Mouse (Mus musculus) Muller cell, postnatal 12 days (primary cell): ENCODE measurements around the gene Rnf144a.

Experiments
- DNase-seq: peaks from one replicate; pipeline ENCODE4 v3.0.0-alpha.2; 2015; ENCODE audit errors: inconsistent ontology term

Rnf144a gene

GRCm38 (mm10) chr12:26410443-26410842, 4.6 kb downstream of the Rnf144a start:
- no peak for DNase-seq

GRCm38 (mm10) chr12:26408707-26409106, 6.3 kb downstream of the Rnf144a start:
- DNase-seq, result no peak

GRCm38 (mm10) chr12:26404781-26405702, 10.0 kb downstream of the Rnf144a start:
- peak; percentile 68 for DNase-seq

GRCm38 (mm10) chr12:26403372-26404125, 11.5 kb downstream of the Rnf144a start:
- no peak for DNase-seq

DNA sequence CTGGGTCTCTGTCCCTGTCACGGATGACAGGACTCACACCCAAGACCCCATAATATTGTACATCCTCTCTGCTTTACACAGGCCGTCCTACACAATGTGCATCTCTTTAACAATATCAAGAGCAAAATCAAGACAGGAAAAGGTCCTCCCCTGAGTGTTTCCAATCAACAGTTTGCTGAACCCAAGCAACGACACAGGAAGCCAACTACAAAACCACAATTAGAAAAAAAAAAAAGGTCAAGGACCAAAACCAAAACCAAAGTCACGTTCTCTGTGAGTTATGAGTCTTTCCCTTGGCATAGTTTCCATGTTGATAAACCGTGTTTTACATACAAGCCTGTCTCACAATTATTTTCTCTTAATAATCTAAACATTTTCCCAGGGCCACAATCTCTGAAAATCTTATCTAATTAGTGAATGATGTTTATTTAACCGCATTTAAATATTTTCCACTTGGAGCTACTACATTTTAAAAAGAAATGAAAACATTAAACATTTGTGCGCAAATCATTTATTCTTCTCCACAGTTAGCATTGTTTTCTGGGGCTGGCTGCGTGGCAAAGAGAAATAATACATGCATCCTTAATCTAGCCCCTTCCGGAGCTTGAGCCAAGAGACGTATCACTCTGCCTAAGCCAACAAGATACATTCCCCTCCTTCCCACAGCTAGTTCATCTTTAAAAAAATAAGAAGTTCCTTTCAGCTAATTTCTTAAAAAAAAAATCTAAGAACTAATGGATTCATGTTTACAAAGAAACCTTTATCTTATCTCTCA, 13.2 kb downstream of the Rnf144a start:
- DNase-seq, result no peak

DNA sequence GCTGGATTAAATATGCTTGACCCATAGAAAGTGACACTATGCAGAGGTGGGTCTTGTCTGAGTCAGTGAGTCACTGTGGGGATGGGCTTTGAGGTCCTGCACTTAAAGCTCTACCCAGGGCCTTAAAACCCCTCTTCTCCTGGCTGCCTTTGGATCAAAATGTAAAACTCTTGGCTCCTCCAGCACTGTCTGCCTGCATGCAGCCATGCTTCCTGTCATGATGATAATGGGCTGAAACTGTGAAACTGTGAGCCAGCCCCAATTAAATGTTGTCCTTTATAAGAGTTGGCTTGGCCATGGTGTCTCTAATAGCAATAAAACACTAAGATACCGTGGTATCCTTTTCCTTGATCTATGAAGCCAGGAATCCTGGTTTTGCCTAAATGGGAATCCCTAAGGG, 13.8 kb downstream of the Rnf144a start:
- no peak for DNase-seq

- DNase-seq, result no peak
These were observed 14.3 kb downstream of the Rnf144a start for GRCm38 (mm10) chr12:26400762-26401161.

GRCm38 (mm10) chr12:26399391-26399790, 15.7 kb downstream of the Rnf144a start:
- DNase-seq, result no peak

GRCm38 (mm10) chr12:26398597-26398996, 16.5 kb downstream of the Rnf144a start:
- DNase-seq, result no peak

GRCm38 (mm10) chr12:26394485-26395470, 20.3 kb downstream of the Rnf144a start:
- peak; percentile 56 for DNase-seq

- no peak for DNase-seq
These were observed 21.8 kb downstream of the Rnf144a start for GRCm38 (mm10) chr12:26393291-26393690.

- no peak for DNase-seq
These were observed 23.9 kb downstream of the Rnf144a start for GRCm38 (mm10) chr12:26391162-26391561.

- no peak for DNase-seq
These were observed 27.5 kb downstream of the Rnf144a start for GRCm38 (mm10) chr12:26387523-26387922.

- no peak for DNase-seq
These were observed 28.1 kb downstream of the Rnf144a start for GRCm38 (mm10) chr12:26386947-26387346.

DNA sequence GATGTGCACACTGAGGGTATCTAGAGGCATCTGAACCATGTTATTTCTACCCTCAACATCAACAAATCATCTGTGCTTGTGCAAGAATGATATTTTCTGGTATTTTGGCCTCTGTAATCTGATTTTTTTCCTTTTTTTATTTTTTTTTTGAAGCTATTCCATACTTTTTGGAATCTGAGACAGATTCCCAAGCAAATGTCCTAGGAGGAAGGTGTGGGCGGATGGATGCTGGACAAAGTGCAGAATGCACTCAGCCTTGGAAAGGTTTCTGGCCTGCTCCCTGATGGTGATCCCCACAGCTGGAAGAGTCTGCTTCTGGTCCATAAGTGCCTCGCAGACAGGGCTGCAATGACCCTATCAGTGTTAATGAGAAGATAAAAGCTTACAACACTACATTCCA, 28.9 kb downstream of the Rnf144a start:
- no peak for DNase-seq

DNA sequence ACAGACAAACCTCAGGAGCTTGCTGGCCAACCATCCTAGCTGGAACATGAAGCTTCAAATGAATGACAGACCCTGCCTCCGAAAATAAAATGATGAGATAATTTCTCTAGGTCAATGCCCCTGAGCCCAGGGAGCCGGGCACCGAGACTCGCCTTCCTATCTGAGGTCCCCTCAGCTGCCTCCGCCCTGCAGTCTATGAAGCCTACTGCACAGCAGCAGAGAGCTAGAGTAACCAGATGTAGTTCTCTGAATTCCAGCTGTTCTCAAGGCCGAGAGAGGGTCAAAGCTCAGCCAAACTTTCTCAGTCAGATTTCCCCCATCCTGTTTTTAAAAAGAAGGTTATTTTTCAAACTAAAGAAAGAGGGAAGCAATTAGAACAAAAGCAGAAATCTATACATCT, 29.3 kb downstream of the Rnf144a start:
- DNase-seq, result no peak

- no peak for DNase-seq
These were observed 33.3 kb downstream of the Rnf144a start for GRCm38 (mm10) chr12:26381730-26382129.

DNA sequence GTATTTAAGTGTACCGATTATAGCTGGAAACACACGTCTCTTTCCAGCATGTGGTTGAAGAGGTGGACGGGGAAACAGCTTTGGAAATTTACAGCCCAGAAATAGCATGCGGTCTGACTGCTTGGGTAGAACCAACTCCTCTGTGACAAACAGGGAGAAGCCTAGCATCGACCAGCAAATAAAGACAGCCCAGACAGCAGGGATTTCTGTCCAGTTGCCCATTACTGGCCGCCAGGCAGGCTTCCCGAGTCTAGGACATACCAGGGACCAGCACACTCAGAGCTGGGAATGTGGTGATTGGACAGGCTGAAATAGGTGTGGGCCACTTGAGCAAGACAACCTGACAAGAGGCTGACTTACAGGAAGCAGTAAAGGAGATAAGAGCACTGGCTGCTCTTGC, 35.3 kb downstream of the Rnf144a start:
- DNase-seq, result no peak

GRCm38 (mm10) chr12:26377691-26378090, 37.4 kb downstream of the Rnf144a start:
- DNase-seq, result no peak

GRCm38 (mm10) chr12:26376541-26377323, 38.3 kb downstream of the Rnf144a start:
- DNase-seq, result no peak
